Mouse (Mus musculus): ENCODE results near the gene Rgs13. TPM values are rescaled to one million over a fixed set of nuclear protein-coding genes. Genes with fewer than 3 reads are reported as not detected.

The Rgs13 gene
- polyA plus RNA-seq, 1 experiment from 2014 or later: 0.10 TPM

- TF ChIP-seq CTCF (IDR thresholded peaks at IDR 0.05; ENCODE audit: low read depth): no peak
- Histone ChIP-seq H3K4me3 (ENCODE audit: low read depth, low read length) (no peak overlapping the region), H3K4me2 (replicated peaks; ENCODE audit: low read depth) (no peak overlapping the region), H3K27me3 (replicated peaks; ENCODE audit: control insufficient read depth, insufficient read depth, low read length) (no peaks in the 10 kb centered on the region), H3K36me3 (ENCODE audit: control insufficient read depth, insufficient read depth) (no peaks in the 10 kb centered on the region), H3K27ac (ENCODE audit: low read depth, low read length) (no peak overlapping the region), H3K4me1 (replicated peaks; ENCODE audit: control insufficient read depth, insufficient read depth, low read length) (no peaks in the 10 kb centered on the region), H3K9me3 (ENCODE audit: control insufficient read depth) (no peaks in the 10 kb centered on the region), H3K9ac (ENCODE audit: low read depth, low read length) (no peak overlapping the region)
- 89% methylated on average over 4 of the region's 4 CpGs for WGBS
- ATAC-seq: no peak
Observed at GRCm38 (mm10) chr1:144179559-144179958, 2.4 kb upstream of the Rgs13 start.

GRCm38 (mm10) chr1:144178281-144178957 is 1.2 kb upstream of the Rgs13 start:
- no peak overlapping the region for H3K4me3 ChIP-seq (ENCODE audit: low read depth, low read length)
- ATAC-seq: no peak
- no peak overlapping the region for H3K4me2 ChIP-seq (replicated peaks; ENCODE audit: low read depth)
- no peak overlapping the region for H3K9ac ChIP-seq (ENCODE audit: low read depth, low read length)
- no peaks in the 10 kb centered on the region for H3K9me3 ChIP-seq (ENCODE audit: control insufficient read depth)
- no peaks in the 10 kb centered on the region for H3K36me3 ChIP-seq (ENCODE audit: control insufficient read depth, insufficient read depth)
- TF ChIP-seq CTCF (IDR thresholded peaks at IDR 0.05; ENCODE audit: low read depth): no peak
- WGBS: 68% methylated on average over 9 of the region's 9 CpGs
- no peaks in the 10 kb centered on the region for H3K4me1 ChIP-seq (replicated peaks; ENCODE audit: control insufficient read depth, insufficient read depth, low read length)
- H3K27me3 ChIP-seq (replicated peaks; ENCODE audit: control insufficient read depth, insufficient read depth, low read length): no peaks in the 10 kb centered on the region
- H3K27ac ChIP-seq (ENCODE audit: low read depth, low read length): no peak overlapping the region

GRCm38 (mm10) chr1:144177620-144178019 is 448 bp upstream of the Rgs13 start:
- Histone ChIP-seq H3K36me3 (ENCODE audit: control insufficient read depth, insufficient read depth) (no peaks in the 10 kb centered on the region), H3K9me3 (ENCODE audit: control insufficient read depth) (no peaks in the 10 kb centered on the region), H3K27ac (ENCODE audit: low read depth, low read length) (no peak overlapping the region), H3K4me3 (ENCODE audit: low read depth, low read length) (no peak overlapping the region), H3K27me3 (replicated peaks; ENCODE audit: control insufficient read depth, insufficient read depth, low read length) (no peaks in the 10 kb centered on the region), H3K4me2 (replicated peaks; ENCODE audit: low read depth) (no peak overlapping the region), H3K4me1 (replicated peaks; ENCODE audit: control insufficient read depth, insufficient read depth, low read length) (no peaks in the 10 kb centered on the region), H3K9ac (ENCODE audit: low read depth, low read length) (no peak overlapping the region)
- TF ChIP-seq CTCF (IDR thresholded peaks at IDR 0.05; ENCODE audit: low read depth): no peak
- ATAC-seq: no peak

- no peaks in the 10 kb centered on the region for H3K36me3 ChIP-seq (ENCODE audit: control insufficient read depth, insufficient read depth)
- ATAC-seq: no peak
- no peak overlapping the region for H3K4me3 ChIP-seq (ENCODE audit: low read depth, low read length)
- no peak overlapping the region for H3K4me2 ChIP-seq (replicated peaks; ENCODE audit: low read depth)
- 76% methylated on average over 6 of the region's 6 CpGs for WGBS
- no peak overlapping the region for H3K9ac ChIP-seq (ENCODE audit: low read depth, low read length)
- H3K9me3 ChIP-seq (ENCODE audit: control insufficient read depth): no peaks in the 10 kb centered on the region
- no peaks in the 10 kb centered on the region for H3K4me1 ChIP-seq (replicated peaks; ENCODE audit: control insufficient read depth, insufficient read depth, low read length)
- H3K27me3 ChIP-seq (replicated peaks; ENCODE audit: control insufficient read depth, insufficient read depth, low read length): no peaks in the 10 kb centered on the region
- TF ChIP-seq CTCF (IDR thresholded peaks at IDR 0.05; ENCODE audit: low read depth): no peak
- no peak overlapping the region for H3K27ac ChIP-seq (ENCODE audit: low read depth, low read length)
Observed at GRCm38 (mm10) chr1:144174760-144175159, 2.4 kb downstream of the Rgs13 start.

GRCm38 (mm10) chr1:144173568-144174036 is 3.6 kb downstream of the Rgs13 start:
- no peaks in the 10 kb centered on the region for H3K9me3 ChIP-seq (ENCODE audit: control insufficient read depth)
- H3K4me2 ChIP-seq (replicated peaks; ENCODE audit: low read depth): no peak overlapping the region
- no peaks in the 10 kb centered on the region for H3K4me1 ChIP-seq (replicated peaks; ENCODE audit: control insufficient read depth, insufficient read depth, low read length)
- H3K27ac ChIP-seq (ENCODE audit: low read depth, low read length): no peak overlapping the region
- no peak overlapping the region for H3K9ac ChIP-seq (ENCODE audit: low read depth, low read length)
- no peaks in the 10 kb centered on the region for H3K36me3 ChIP-seq (ENCODE audit: control insufficient read depth, insufficient read depth)
- H3K27me3 ChIP-seq (replicated peaks; ENCODE audit: control insufficient read depth, insufficient read depth, low read length): no peaks in the 10 kb centered on the region
- 69% methylated on average over 2 of the region's 2 CpGs for WGBS
- ATAC-seq: no peak
- H3K4me3 ChIP-seq (ENCODE audit: low read depth, low read length): no peak overlapping the region
- TF ChIP-seq CTCF (IDR thresholded peaks at IDR 0.05; ENCODE audit: low read depth): no peak

- Histone ChIP-seq H3K4me2 (replicated peaks; ENCODE audit: low read depth) (no peak overlapping the region), H3K27me3 (replicated peaks; ENCODE audit: control insufficient read depth, insufficient read depth, low read length) (no peaks in the 10 kb centered on the region), H3K4me1 (replicated peaks; ENCODE audit: control insufficient read depth, insufficient read depth, low read length) (no peaks in the 10 kb centered on the region), H3K36me3 (ENCODE audit: control insufficient read depth, insufficient read depth) (no peaks in the 10 kb centered on the region), H3K9me3 (ENCODE audit: control insufficient read depth) (no peaks in the 10 kb centered on the region), H3K4me3 (ENCODE audit: low read depth, low read length) (no peak overlapping the region), H3K9ac (ENCODE audit: low read depth, low read length) (no peak overlapping the region), H3K27ac (ENCODE audit: low read depth, low read length) (no peak overlapping the region)
- TF ChIP-seq CTCF (IDR thresholded peaks at IDR 0.05; ENCODE audit: low read depth): no peak
- ATAC-seq: no peak
- WGBS: 90% methylated on average over 4 of the region's 4 CpGs
Observed at GRCm38 (mm10) chr1:144168921-144169320, 8.3 kb downstream of the Rgs13 start.

Measured in intestine, postnatal 0 days (tissue).